Mouse (Mus musculus): ENCODE data around the gene Scn2b. TPM values are rescaled to one million over a fixed set of nuclear protein-coding genes. Genes with fewer than 3 reads are reported as not detected.

Scn2b gene
- total RNA-seq, 2 experiments from 2014 or later = 10.6 to 15.7 TPM

DNA sequence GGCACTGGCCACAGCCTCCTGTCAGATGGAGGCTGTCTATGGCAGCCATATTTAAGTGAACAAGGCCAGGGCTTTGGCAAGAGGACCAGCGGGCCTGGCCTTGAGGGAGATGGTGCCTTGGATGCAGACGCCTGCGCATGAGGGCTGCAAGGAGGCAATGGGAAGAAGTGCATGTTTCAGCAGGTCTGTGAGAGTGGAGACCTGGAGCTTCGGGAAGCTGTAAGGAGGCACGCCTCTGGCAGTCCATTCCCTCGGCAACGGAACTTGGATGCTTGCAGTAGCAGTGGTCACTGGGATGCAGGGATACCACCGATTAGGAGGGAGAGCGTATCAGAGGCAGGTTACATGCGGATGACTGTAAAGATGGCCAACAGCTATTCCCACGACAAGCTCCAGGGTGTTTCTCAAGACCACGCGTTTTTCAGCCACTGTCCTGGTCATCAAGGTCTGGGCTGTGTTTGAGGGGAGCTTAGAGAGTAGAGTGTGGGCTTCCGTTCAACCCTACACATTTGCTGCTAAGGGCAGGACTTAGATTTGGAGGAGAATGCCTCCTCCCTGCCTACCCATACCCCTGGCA lies 2.5 kb downstream of the Scn2b start:
- DNase-seq = no peak

DNA sequence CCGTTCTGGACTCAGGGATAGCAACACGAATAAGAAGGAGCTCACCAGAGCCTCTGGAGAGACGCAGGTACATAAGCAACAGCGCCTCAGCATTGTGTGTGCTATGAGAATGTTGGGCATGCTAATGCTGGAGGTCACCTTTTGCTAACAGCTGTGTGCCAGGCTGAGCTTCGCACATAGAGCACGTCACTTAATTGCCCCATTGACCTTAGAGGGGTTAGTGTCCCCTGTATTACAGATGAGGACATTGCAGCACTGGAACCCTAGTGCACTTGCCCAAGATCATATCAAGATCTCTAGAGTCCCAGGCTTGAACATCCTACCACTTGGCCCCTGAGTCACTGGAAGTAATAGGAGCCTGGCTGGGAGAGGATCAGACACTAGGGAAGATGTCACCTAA lies 3.0 kb downstream of the Scn2b start:
- DNase-seq = no peak

DNA sequence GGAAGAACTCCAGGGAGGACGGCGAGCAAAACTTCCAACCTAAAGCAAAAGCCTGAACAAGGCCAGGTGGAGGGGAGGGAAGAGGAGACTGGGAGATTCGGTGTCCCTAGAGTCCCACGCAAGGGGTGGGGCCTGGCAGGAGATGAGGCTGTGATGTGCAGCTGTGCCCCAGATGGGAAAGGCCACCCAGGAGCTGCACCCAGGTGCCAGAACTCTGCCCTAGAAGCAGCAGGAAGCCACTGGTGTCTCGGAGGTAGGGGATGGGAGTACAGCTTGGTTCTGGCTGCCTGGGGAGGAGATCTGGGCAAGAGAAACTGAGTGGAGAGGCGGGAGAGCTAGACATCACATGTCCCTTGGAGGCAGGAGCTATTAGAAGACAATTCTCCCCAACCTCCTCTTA lies 3.4 kb downstream of the Scn2b start:
- DNase-seq = no peak

DNA sequence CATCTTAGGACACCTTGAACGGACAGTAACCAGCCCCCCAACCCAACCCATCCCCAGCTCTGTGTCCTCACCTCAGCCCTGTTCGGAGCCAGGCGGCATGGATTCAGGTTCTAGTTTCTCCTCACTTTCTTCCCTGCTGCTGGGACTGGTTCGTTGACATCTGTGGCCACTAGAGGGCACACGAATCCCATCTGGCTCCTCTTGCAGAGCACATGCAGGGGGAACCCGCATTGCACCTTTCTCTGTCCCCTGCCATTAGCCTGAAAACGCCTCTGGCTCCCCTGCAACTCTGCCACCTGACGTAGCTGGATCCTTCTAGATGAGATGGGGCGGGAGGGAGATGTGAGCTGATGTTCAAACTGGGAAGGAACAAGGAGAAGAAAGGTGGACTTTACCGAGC lies 4.2 kb downstream of the Scn2b start:
- peak; percentile 71 to 78 for DNase-seq

DNA sequence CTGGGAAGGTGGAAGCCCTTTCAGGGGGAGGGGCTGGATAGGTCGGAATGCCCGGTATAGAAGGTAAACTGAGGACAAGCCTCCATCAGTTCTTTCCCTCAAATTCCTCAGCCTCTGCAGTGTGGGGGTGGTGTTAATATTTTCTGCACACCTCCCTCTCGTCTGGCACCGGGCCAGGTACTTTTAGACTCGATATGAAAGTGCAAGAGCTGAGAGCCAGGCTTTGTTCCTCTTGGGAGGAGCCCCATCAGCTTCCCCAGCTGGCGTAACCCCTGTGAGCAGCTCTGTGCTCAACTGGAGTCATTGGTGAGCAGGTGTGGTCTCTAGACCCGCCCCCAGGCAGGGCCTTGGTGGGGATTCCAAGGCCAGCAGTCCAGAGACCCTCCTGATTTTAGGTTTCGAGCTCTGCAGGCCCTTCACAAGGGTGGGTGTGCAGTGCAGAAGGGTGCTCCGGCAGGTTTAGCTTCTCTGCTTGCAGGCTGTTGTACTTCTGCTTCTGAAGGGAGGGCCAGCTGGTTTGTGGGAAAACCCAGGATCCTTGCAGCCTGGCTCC lies 4.7 kb downstream of the Scn2b start:
- DNase-seq = peak in 1 of 2 experiments; percentile 44

DNA sequence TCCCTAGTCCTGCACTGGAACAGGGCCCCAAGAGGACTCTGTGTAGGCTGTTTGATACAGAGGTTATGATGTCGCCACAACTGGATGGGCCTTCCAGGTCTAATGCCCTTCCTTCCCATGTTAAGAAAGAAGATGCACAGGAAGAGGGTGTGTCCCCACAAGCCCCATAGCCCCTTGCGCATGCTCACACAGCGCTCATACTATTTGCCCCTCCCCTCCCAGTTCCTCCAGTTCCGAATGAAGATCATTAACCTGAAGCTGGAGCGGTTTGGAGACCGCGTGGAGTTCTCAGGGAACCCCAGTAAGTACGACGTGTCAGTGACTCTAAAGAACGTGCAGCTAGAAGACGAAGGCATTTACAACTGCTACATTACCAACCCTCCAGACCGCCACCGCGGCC lies 7.6 kb downstream of the Scn2b start:
- no peak for DNase-seq

DNA sequence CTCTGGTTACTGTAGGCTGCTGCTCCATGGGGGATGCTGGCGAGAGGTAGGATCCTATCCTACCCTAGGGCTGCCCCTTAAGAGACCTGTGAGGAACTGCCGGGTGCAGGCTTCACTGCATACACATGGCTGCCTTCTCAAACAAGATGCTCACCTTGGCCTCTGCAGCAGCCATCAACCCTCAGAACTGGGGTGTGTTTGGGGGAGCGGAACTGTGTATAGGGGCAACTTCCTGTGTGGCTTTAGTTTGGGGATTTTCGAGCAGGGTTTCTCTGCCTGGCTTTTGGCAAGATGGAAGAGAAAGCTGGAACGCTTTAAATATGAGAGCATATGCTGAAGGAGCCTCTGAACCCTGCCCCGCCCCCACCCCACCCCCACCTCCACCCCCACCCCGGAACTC lies 9.4 kb downstream of the Scn2b start:
- DNase-seq = no peak

DNA sequence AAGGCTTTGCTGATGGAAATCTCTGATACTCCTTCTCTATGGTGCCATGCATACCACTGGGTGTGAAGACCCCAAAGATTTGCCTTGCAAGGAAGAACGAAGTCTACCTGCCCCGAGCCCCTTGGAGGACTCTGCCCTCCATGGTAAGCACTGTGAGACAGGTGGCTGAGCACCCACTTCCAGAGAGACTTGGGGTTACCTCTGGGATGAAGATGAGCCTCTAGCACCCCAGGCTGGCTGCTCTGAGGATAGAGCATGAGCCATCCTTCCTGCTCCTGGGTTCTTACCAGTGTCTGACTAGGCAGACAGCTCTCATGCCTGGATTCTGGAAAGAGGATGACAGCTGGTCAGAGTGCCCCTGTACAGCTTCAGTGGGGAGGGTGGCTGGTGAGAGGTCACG lies 12.5 kb downstream of the Scn2b start:
- DNase-seq = no peak

DNA sequence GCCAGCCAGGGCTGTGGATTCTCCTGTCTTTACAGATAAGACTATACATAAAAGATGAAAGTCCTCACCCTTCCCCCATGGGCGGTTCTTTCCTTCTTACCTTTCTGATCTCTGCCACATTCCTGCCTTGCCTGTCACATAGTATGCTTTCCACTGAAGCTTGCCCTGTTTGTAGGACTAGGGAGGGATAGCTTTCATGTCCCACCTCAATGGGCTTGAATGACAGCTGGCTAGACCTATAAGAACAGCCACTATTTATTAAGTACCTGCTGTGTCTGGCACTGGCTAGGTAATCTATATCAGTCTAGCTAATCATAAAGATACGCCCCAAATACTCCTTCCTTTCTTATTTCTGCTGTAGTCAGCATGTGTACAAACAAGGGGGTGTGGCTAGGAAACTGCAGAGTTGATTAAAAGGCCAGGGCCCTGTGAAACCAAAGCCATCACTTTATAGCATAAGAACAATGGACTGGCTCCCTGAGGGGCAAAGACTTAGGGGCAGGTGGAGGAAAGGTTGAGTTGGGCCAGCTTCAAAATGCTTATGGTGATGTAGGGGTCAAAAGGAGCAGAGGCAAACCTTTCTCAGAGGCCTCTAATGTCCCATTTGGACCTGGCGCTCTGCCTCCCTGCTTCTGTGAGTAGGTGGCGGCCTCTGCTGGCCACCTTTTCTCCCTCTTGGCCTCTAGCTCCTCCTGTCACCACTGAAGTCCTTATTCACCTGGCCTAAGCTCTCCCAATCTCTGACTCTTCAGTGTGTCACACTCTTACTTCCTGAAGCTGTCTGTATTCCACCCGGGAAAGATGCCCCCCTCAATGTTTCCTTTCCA lies 16.1 kb downstream of the Scn2b start:
- peak; percentile 58 to 74 for DNase-seq

DNA sequence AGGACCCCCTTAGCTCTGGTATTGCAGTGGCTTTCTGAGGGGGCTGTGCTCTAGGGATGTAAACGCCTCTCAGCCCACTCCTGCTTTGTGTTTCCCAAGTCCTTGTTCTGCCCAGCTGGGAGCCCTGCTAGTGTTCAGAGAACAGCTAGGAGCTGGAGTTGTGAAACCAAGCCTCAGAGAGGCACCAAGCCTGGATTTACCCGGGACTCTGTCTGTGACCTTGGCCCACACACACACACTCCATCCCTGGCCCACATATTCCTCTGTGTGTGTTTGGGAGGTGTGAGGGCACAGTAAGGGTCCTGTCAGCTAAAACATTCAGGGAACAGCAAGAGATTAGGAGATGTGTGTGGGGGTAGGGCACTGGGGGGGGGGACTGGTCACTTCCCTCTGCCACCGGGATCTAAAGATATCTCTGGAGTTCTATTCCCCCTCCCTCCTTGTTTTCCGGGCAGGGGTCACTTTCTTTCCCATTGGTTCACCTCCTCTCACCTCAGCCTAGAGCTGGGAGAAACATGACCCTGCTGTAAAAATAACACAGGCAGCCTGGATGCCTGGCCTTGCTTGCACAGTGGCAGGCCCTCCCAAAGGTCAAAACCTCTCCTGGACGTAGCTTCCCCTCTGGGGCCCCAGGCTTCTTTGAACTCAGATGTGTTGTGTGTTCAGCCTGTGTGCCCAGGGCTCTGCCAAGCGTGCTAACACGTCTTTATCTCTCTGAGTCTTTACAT lies 19.0 kb downstream of the Scn2b start:
- no peak for DNase-seq

DNA sequence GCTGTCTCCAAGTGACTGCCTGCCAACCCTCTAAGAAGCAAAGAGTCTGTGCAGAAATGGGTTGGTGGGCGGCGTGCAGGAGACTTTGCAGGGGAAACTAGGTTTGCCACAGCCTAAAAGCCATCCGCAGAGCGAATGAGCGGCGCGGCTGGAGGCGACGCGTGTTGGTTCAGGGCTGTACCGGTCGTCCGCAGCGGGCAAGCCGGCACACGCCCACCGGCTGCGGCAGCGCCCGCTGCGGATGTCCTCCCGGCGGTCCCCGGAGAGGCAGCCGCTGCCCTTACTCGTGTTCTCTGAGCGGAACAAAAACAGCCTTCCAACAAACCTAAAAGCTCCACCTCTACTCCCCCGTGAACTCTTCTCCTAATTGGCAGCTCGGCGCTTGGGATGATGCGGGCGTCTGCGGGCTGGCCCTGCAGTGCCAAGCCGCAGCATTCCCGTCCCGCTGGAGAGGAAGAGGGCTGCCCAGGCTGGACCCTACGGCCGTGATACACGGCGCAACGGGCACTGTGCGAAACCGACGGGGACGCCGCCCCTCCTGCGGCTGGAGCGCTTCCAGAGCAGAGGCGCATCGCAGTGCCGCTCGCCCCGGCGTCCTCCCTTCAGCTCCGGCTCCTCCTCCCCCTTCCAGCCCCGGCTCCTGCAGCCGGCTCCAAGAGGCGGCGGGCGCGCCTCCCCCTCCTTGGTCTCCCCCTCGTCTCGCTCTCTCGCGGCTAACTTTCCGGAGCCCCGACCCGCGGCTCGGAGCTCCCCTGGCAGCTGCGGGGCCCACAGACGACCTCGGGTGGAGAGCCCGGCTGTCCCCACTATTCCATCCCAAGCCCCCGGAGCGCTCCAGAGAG lies 20.8 kb downstream of the Scn2b start, which contains the start of gene Scn4b:
Scn4b (plus strand) TSS at position 205 of the 842 bp plus-strand sequence.
- peak; percentile 53 to 66 for DNase-seq

DNA sequence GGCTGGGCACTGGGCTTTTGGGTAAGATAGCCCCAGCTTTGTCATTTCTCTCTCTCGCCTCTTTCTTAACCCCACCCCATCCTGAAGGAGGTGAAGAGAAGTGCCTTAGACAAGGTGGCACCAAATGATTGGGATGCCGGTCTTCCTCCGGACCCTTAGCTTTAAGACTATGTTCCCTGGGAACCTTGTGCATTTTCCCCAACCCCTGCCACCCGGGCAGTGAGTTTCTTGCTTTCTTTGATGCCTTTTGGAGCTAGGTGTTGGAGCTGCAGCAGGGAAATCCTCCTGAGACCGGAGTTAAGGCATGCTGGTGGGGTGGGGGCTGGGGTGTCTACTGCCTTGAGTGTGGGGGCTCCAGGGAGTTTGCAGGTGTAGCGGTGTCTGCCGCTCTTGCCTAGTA lies 21.5 kb downstream of the Scn2b start:
- no peak for DNase-seq

DNA sequence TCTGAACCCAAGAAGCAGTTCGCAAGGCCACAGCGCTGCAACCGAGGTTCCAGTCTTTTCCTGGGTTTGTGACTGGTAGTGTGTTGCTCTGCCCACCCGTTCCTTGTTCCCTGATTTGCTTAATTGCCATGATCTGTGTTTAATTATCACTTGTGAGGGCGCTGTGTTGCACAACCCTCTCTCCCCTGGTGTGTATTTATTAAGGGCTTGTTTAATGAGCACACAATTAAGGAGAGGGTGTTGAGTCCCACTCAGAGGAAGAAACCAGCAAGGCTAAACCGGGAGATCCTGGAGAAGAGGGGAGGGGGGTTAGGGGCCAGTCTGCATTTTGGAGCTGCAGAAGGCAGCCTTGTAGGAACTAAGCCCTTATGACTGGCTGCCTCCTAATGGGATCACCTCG lies 23.4 kb downstream of the Scn2b start:
- DNase-seq = no peak

DNA sequence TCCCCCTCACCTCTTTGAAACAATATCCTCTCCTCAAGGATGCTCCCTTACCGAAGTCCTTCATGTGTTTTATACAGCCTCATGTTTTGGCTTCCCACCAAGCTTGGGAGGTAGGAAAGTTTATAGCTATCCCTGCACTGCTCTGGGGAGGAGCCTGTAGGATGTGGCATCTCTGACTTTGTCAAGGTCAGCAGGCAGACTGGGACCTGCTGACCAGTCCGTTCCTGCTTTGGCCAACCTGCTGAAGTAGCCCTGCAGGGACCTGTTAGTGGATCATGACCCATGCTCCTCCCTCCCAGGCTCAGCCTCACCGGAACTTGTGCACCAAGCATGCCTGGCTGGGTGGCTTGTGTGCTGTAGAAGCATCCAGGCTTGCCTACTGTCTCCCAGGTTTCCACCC lies 25.1 kb downstream of the Scn2b start:
- DNase-seq = no peak

DNA sequence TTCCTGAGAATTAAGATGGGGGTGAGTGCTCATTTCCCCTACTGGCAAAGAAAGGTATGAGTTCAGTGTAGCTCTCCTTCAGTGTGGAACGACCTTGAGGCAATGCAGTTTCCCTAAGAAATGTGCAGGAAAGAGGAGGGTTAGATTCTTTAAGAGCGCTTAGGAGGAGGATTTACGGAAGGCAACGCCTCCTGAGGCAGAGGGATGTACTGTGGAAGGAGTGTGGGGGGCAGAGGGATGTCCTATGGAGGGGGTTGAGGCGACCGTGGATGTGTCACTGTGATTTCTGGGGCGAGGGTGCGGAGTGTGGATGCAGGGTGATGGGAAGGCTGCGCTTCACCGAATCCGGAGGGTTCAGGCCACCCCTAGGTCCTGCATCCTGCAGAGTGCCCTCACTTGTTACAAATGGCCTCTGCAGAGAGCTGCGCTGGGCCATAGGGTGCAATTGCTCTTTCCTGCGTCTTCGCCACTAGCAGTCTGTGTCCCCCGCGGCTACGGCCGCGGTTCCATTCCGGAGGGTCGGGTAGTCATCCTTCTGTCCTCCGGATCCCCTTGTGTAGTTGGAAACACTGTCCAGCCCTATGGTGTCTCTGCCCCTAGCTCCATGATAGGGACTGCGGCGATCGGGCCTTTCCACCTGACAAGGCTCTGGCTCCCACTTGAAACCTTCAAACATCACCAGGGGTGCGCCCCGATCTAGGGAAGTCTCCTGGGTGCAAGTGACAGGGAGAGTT lies 28.1 kb downstream of the Scn2b start:
- DNase-seq = no peak

DNA sequence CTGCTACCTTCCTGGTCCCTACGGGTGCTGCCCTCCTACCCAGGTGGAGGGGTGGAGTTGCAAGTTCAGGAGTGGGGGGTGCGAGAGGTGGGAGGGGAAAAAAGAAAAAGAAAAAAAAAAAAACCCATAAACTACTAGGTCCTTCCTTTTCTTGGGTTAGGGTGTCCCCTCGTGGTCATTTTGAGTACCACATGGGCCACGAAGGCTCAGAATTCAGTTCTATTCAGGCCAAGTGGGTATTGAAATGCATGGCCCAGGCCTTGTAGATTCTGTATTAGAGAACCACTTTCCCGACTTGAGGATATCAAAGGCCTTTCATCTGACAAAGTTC lies 28.6 kb downstream of the Scn2b start:
- peak; percentile 60 to 70 for DNase-seq

DNA sequence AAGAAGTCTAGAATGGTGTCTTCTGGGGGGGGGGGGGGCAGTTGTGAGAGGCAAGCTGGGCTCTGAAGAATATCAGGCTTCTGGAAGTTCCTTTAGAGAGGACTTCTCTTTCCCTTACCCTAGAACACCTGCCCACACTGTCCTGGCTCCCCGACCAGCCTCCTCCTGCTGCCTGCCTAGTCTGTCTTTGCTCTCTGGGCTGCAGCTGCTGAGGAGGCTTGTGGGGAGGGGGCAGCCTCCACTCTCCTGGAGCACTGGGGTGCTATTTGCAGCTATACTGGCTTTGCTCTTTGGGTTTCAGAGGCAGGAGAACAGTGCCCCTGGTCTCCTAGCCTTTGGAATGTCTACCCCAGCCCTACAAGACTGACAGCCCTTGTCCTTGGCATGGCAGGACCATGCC lies 33.4 kb downstream of the Scn2b start:
- no peak for DNase-seq

DNA sequence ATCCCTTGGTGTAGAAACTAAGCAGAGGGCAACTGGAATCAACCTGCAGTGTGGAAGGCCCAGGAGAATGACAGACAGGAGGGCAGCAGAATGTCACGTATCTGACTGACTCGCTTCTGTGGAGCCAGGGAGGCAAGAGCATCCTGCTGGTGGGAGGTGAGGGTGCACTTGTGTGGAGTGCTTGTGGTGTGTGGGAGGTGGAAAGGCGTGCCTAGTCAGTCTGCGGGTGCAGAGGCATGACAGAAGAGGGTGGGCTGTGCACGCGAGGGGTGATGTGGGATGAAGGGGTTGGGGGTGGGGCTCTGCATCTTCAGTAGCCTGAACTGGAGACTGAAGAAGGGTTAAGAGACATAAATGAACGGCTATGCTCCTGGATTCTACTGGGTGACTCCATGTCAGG lies 35.8 kb downstream of the Scn2b start:
- DNase-seq = no peak

DNA sequence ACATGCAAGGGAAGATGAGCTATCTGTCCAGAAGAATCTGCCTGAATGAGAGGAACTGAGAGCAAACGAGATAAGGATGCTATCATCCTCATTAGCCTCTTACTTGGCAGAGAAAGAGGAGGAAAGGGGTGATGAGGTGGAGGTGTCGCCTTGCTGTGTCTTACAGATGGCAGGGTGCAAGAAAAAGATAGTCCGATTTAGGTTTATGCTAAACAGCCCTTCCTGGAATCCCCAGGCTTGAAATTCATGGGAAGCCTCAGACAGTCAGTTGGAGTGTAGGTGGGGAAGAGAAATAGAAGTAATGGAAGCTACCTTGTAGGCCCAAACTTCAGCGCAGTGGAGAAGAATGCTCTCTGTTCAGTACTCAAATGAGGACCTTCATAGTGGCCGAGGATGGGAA lies 50.3 kb downstream of the Scn2b start:
- no peak for DNase-seq

DNA sequence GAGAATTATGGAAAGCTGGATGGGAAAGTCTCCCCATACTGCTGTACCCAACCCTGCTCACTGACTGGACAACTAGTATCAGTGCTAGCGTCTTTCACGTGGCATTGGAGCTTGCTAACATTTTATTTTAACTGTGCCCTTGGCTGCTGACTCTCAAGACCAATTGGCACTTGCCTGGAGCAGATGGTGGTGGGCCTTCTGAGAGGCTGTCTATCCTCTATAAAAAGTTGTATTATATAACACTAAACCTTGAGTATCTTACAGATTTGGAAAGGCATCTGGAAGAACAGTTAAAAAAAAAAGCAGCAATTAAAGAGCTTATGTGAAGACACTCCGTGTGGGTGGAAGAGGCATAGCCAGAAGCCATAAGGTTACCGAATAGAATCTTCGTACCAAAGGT lies 52.6 kb downstream of the Scn2b start:
- DNase-seq = no peak

DNA sequence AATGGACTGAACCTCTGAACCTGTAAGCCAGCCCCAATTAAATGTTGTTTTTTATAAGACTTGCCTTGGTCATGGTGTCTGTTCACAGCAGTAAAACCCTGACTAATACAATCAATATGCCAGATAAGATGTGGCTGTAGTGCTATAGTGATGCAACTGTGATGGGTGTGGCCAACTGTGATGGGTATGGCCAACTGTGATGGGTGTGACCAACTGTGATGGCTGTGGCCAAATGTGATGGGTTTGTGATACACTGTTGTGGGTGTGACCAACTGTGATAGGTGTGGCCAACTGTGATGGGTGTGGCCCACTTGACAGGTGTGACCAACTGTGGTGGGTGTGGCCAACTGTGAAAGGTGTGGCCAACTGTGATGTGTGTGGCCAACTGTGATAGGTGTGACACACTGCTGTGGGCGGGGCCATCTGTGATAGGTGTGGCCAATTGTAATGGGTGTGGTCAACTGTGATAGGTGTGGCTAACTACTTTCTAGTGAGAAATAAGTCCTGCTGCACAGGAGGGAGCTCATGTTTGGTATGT lies 53.6 kb downstream of the Scn2b start:
- no peak for DNase-seq
